Mouse (Mus musculus) heart, adult 2 months (tissue): ENCODE data around the gene Pdlim4.

ENCODE experiments used
- CTCF ChIP-seq: fragments of 200-600 bp; IDR thresholded peaks from 2 replicates; pipeline ENCODE4 v1.8.1; 2022; ENCODE audit warnings: antibody characterized with exemption, mild to moderate bottlenecking, moderate library complexity
- EP300 ChIP-seq: fragments of 200-500 bp; IDR thresholded peaks from 2 replicates; pipeline ENCODE4 v1.6.1; 2011; ENCODE audit warnings: low read depth, low read length, control low read depth; ENCODE audit not compliant: insufficient read depth
- POLR2A ChIP-seq: fragments of 200-500 bp; IDR thresholded peaks from 2 replicates; pipeline ENCODE4 v1.6.1; 2011; ENCODE audit warnings: mild to moderate bottlenecking, low read depth, low read length, control low read depth; ENCODE audit not compliant: insufficient read depth

- TF ChIP-seq POLR2A, result no peak
- no peak for TF ChIP-seq CTCF
- TF ChIP-seq EP300, result peak; percentile 63; the same call in 1 of the 2 replicates
These were observed 40.1 kb upstream of the Pdlim4 start for GRCm38 (mm10) chr11:54108894-54109293.
